Mouse (Mus musculus) cortical plate, adult 2 months (tissue): Measurements from ENCODE around the gene Lmna. TPM values are rescaled to one million over a fixed set of nuclear protein-coding genes. Genes with fewer than 3 reads are reported as not detected.
A peak's percentile ranks its signal among the peaks of the same experiment; 100 is the strongest.

Experiments
- H3K27ac ChIP-seq: fragments of 200-500 bp; 2 replicates; pipeline ENCODE4 v1.5.1; 2012; ENCODE audit warnings: low read length, control low read depth, inconsistent platforms; ENCODE audit not compliant: insufficient read depth
- H3K4me1 ChIP-seq: fragments of 200-500 bp; 2 replicates; pipeline ENCODE4 v1.6.1; 2011; ENCODE audit warnings: low read length; ENCODE audit not compliant: control insufficient read depth, insufficient read depth
- H3K4me3 ChIP-seq: fragments of 200-500 bp; 2 replicates; pipeline ENCODE4 v1.5.1; 2011; ENCODE audit warnings: mild to moderate bottlenecking, low read length, control low read depth; ENCODE audit not compliant: insufficient read depth
- CTCF ChIP-seq: fragments of 200-500 bp; IDR thresholded peaks from 2 replicates; pipeline ENCODE4 v1.5.1; 2011; ENCODE audit warnings: mild to moderate bottlenecking, control low read depth, low read length; ENCODE audit not compliant: insufficient read depth; ENCODE audit errors: extremely low read depth
- POLR2A ChIP-seq: fragments of 200-500 bp; IDR thresholded peaks from 2 replicates; pipeline ENCODE4 v1.6.1; 2011; ENCODE audit warnings: mild to moderate bottlenecking, low read length, control low read depth; ENCODE audit not compliant: insufficient read depth; ENCODE audit errors: extremely low read depth
- polyA plus RNA-seq: library from polyadenylated mRNA; depleted of rRNA; stranded (reverse); fragments of >200 nt; gene quantifications from 2 replicates; pipeline ENCODE4 v1.2.3, GENCODE M21; 2012

Gene Lmna
- polyA plus RNA-seq, 1 experiment, result 64.7 TPM

GRCm38 (mm10) chr3:88477735-88478134 is 32.0 kb downstream of the Lmna start:
- H3K4me3 ChIP-seq, result no peak overlapping the region
- no peaks in the 10 kb centered on the region; the same call in 1 of the 2 replicates for H3K4me1 ChIP-seq
- TF ChIP-seq CTCF, result peak; percentile 62
- no peak for TF ChIP-seq POLR2A
- no peak overlapping the region for H3K27ac ChIP-seq

GRCm38 (mm10) chr3:88476403-88476802 is 33.4 kb downstream of the Lmna start:
- Histone ChIP-seq H3K4me1 (no peaks in the 10 kb centered on the region), H3K4me3 (no peak overlapping the region), H3K27ac (no peak overlapping the region)
- no peak for TF ChIP-seq CTCF
- TF ChIP-seq POLR2A, result no peak

DNA sequence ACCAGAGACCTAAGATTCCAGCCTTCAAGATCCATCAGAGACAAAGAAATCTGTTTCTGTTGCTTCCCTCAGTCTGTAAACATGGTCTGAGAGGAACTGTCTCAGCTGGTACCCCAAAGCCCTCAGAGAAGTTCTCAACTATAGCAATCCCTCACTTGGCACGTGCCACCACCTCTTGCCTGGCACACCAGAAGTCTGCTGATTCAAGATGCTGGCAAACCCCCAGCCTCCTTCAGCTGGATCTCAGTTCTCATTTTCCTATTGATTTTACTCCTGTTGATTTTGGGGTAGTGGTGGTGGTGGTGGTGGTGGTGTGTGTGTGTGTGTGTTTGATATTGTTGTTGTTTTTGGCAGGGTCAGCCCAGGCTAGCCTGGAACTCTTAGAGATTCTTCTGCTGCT is 36.2 kb downstream of the Lmna start:
- Histone ChIP-seq H3K4me1 (no peaks in the 10 kb centered on the region), H3K4me3 (no peak overlapping the region), H3K27ac (no peak overlapping the region)
- no peak for TF ChIP-seq CTCF
- no peak for TF ChIP-seq POLR2A

DNA sequence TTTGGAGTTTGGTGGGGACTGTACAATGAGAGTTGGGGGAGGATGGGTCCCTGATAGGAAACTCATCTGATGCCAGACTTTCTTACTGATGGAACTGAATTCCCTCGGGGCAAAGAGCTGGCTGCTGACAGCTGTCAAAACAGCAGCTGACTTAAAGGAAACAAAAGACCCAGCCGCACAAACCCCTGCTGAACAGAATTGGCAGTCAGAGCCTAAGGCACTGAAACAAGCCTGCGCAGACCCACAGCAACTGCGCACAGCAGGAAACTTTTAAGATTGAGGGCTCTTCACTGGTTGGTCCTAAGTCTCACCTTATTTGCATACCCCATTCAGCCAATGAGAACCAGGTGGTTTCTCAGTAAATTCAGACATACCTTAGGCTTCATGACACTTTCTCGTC is 36.7 kb downstream of the Lmna start:
- Histone ChIP-seq H3K27ac (no peak overlapping the region), H3K4me3 (no peak overlapping the region), H3K4me1 (no peaks in the 10 kb centered on the region)
- TF ChIP-seq POLR2A (no peak), CTCF (no peak)

GRCm38 (mm10) chr3:88470943-88471479 is 38.7 kb downstream of the Lmna start:
- no peak for TF ChIP-seq POLR2A
- no peak for TF ChIP-seq CTCF
- no peaks in the 10 kb centered on the region for H3K4me1 ChIP-seq
- no peak overlapping the region for H3K27ac ChIP-seq
- H3K4me3 ChIP-seq, result no peak overlapping the region

- Histone ChIP-seq H3K27ac (no peak overlapping the region), H3K4me1 (no peaks in the 10 kb centered on the region), H3K4me3 (no peak overlapping the region)
- TF ChIP-seq POLR2A (no peak), CTCF (no peak)
Measured at GRCm38 (mm10) chr3:88469466-88469865, 40.3 kb downstream of the Lmna start.

GRCm38 (mm10) chr3:88467116-88467824 is 42.5 kb downstream of the Lmna start:
- Histone ChIP-seq H3K27ac (no peak overlapping the region), H3K4me1 (no peaks in the 10 kb centered on the region), H3K4me3 (no peak overlapping the region)
- TF ChIP-seq CTCF (peak; percentile 92), POLR2A (no peak)

DNA sequence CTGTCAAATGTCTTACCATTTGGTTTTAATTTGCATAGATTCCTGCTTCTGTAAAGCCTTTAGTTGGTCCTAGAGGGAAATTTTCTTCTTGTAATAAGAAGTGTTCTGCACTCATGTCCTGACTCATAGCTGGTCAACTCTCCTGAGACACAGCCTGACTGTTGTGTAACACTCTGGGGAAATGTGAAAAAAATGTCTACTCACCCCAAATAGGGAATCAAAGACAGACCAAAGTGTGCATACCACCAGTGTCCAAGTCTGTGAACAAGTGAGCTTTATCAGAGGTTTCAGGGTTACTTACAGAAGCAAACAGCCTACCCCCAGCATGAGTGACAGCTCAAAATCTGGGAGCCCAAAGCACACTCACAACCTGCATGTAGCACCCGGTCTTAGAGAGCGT is 44.6 kb downstream of the Lmna start:
- Histone ChIP-seq H3K4me3 (no peak overlapping the region), H3K27ac (no peak overlapping the region)

DNA sequence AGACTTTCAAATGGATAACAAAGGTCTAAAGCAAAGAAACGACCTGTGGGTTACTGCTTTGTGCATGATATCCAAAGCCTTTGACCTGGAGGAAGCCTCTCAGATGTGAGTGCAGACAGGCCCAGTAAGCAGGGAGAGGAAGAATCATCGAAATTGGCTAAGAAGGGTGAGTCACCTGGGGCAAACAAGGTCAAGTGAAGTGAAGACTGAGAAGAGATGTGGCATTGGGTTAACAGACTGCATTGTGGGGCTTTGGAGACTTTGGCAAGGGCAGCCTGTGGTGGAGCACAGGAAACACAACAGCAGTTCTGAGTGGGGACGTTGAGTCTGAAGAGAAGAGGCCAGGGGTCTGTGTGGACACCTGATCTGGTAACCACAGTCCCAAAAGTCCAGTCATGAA is 45.3 kb downstream of the Lmna start:
- Histone ChIP-seq H3K4me1 (no peaks in the 10 kb centered on the region), H3K4me3 (no peak overlapping the region), H3K27ac (no peak overlapping the region)
- TF ChIP-seq CTCF (no peak), POLR2A (no peak)

More for the DNA sequence above, 44.6 kb downstream of the Lmna start:
- TF ChIP-seq CTCF, result no peak
- TF ChIP-seq POLR2A, result no peak
- no peaks in the 10 kb centered on the region for H3K4me1 ChIP-seq

DNA sequence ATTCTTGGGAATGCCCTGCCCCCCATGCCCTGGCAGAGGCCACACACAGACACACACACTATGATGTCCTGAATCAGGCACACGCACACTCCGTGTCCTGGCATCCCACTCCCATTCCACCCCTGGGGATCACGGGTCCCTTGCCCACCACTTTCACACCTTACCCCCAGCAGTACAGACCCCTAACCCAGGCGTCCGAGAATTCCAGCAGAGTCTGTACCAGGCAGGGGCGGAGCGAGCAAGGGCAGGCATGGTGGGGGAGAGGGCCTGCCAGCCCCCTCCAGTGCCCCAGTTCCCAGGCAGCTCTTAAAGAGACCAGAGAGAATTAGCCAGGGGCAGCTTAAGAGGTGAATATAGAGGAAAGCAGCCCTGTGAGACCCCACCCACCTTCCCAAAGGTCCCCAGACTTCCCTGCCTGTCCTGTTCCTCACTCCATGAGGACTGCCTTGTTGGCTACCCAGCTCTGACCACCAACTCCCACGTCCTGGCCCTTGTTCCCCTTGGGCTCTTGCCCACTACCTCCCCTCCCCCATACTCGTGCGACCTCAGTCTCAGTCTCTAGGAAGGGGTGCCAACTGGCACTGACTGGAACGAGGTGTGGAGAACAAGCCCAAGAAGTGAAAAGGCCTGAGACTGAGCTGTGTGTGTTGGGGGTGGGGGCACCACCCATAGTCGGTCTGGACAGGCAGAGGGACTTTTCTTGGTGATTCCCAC is 48.6 kb downstream of the Lmna start, which contains the start of gene Sema4a:
TSS of gene Sema4a (minus strand) at position 200 of the 714 bp plus-strand sequence.
- peak within 1 kb of the TSS; percentile 28 for H3K27ac ChIP-seq
- TF ChIP-seq CTCF, result no peak
- TF ChIP-seq POLR2A, result no peak
- peak within 1 kb of the TSS; percentile 27 for H3K4me3 ChIP-seq
- peaks cover 5% of the 10 kb centered on the region; the same call in 1 of the 2 replicates for H3K4me1 ChIP-seq
